Mouse (Mus musculus) ES-E14 (cell line): ENCODE data around the gene Sez6l2. TPM values are rescaled to one million over a fixed set of nuclear protein-coding genes. Genes with fewer than 3 reads are reported as not detected.

Source experiments
- DNase-seq: peaks from one replicate; pipeline ENCODE4 v3.0.0-alpha.2; 2013; ENCODE audit warnings: low read depth, low spot score
- H3K27ac ChIP-seq: 2 replicates; pipeline ENCODE4 v1.5.1; 2012; ENCODE audit warnings: low read depth, mild to moderate bottlenecking, low read length, moderate library complexity, mixed read lengths; ENCODE audit not compliant: poor library complexity, insufficient read depth, severe bottlenecking
- H3K36me3 ChIP-seq: 2 replicates; pipeline ENCODE4 v1.6.1; 2012; ENCODE audit warnings: mild to moderate bottlenecking, low read length, moderate library complexity, mixed read lengths; ENCODE audit not compliant: control insufficient read depth, poor library complexity, insufficient read depth, severe bottlenecking
- H3K4me1 ChIP-seq, 2 experiments: fragments of 150-350 bp in 1 of 2; sonication (generic) in 1 of 2; 2 replicates each; pipeline ENCODE4 v1.6.1; 2012; ENCODE audit warnings: low read length in 2 of 2, mild to moderate bottlenecking in 1 of 2, mixed read lengths in 1 of 2; ENCODE audit not compliant: control insufficient read depth in 2 of 2, insufficient read depth in 2 of 2, poor library complexity in 1 of 2
- H3K4me3 ChIP-seq, 2 experiments: fragments of 150-350 bp in 1 of 2; sonication (generic) in 1 of 2; 2 replicates each; pipeline ENCODE4 v1.5.1; 2012; ENCODE audit warnings: low read length in 2 of 2, low read depth in 1 of 2, mild to moderate bottlenecking in 1 of 2, mixed read lengths in 1 of 2; ENCODE audit not compliant: insufficient read depth in 1 of 2, poor library complexity in 1 of 2, severe bottlenecking in 1 of 2
- H3K9ac ChIP-seq: 2 replicates; pipeline ENCODE4 v1.6.1; 2012; ENCODE audit warnings: low read depth, mild to moderate bottlenecking, low read length, mixed read lengths; ENCODE audit not compliant: poor library complexity, insufficient read depth, severe bottlenecking
- H3K9me3 ChIP-seq: fragments of 150-350 bp; sonication (generic); 2 replicates; pipeline ENCODE4 v1.6.1; 2012; ENCODE audit warnings: low read depth, mild to moderate bottlenecking, low read length; ENCODE audit not compliant: control insufficient read depth, insufficient read depth
- CHD2 ChIP-seq: IDR thresholded peaks from 2 replicates; pipeline ENCODE4 v1.6.1; 2014; ENCODE audit warnings: mild to moderate bottlenecking, low read depth, low read length, inconsistent platforms
- HCFC1 ChIP-seq: IDR thresholded peaks from 2 replicates; pipeline ENCODE4 v1.6.1; 2012; ENCODE audit warnings: low read length, inconsistent platforms, borderline replicate concordance; ENCODE audit not compliant: insufficient read depth
- MAFK ChIP-seq: IDR thresholded peaks from 2 replicates; pipeline ENCODE4 v1.6.1; 2014; ENCODE audit warnings: mild to moderate bottlenecking, low read depth, low read length, inconsistent platforms; ENCODE audit not compliant: insufficient read depth
- ZC3H11A ChIP-seq: IDR thresholded peaks from 2 replicates; pipeline ENCODE4 v1.6.1; 2012; ENCODE audit warnings: low read depth, mild to moderate bottlenecking, inconsistent platforms, low read length, borderline replicate concordance
- ZNF384 ChIP-seq: IDR thresholded peaks from 2 replicates; pipeline ENCODE4 v1.6.1; 2012; ENCODE audit warnings: low read depth, low read length, inconsistent platforms
- in situ Hi-C, 2 experiments: fragments of 600-800 bp; cut with MboI; formaldehyde crosslinking; loops; one replicate each; pipeline ENCODE4 v1.15.1; 2025; ENCODE audit warnings: low sequenced_read_pairs in 2 of 2, inconsistent platforms in 1 of 2; ENCODE audit not compliant: unreplicated experiment in 2 of 2
- total RNA-seq: library from RNA; depleted of rRNA; stranded (reverse); fragments of 300-350 nt; gene quantifications from 2 replicates; pipeline ENCODE4 v1.2.3, GENCODE M21; 2012

Gene Sez6l2
- total RNA-seq, 1 experiment: 0.80 TPM

DNA sequence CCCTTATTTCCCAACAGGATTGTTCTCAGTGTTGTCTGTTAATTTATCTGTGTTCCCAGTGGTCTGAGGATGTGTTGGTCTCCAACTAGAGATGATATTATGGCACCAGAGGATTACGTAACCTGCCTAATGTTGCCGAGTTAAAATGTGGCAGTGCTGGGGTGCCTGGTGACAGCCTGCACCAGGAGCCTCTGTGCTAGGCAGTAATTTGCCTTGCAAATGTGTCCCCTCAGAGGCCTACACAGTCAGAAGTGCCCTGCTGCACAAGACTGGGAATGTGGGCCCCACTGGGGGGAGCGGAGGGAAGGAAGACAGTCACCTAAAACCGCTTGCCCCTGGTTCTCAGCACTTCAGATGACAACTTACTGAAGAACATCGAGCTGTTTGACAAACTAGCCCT is 8.6 kb upstream of the Sez6l2 start:
- Histone ChIP-seq H3K27ac (no peak overlapping the region), H3K4me1 (peaks cover 0 to 15% of the 10 kb centered on the region in 2 experiments; a peak in 1 of 4 replicates), H3K36me3 (peaks cover 9% of the 10 kb centered on the region; the same call in 1 of the 2 replicates), H3K9me3 (no peaks in the 10 kb centered on the region), H3K4me3 (no peak overlapping the region), H3K9ac (no peak overlapping the region)
- TF ChIP-seq ZNF384 (no peak), MAFK (no peak), HCFC1 (no peak), CHD2 (no peak), ZC3H11A (no peak)
- in situ Hi-C loops: no loop called here
- no peak for DNase-seq

GRCm38 (mm10) chr7:126946530-126946929 is 3.8 kb upstream of the Sez6l2 start:
- Histone ChIP-seq H3K27ac (no peak overlapping the region), H3K4me1 (peaks cover 0 to 13% of the 10 kb centered on the region in 2 experiments; a peak in 1 of 4 replicates), H3K36me3 (peaks cover 7% of the 10 kb centered on the region; the same call in 1 of the 2 replicates), H3K9ac (no peak overlapping the region), H3K4me3 (no peak overlapping the region), H3K9me3 (no peaks in the 10 kb centered on the region)
- in situ Hi-C loops: no loop called here
- TF ChIP-seq ZNF384 (no peak), ZC3H11A (no peak), HCFC1 (no peak), CHD2 (no peak), MAFK (no peak)
- no peak for DNase-seq

GRCm38 (mm10) chr7:126948626-126949025 is 1.7 kb upstream of the Sez6l2 start:
- no peak overlapping the region for H3K27ac ChIP-seq
- TF ChIP-seq HCFC1: no peak
- no peak for TF ChIP-seq ZC3H11A
- no peak overlapping the region for H3K4me3 ChIP-seq
- in situ Hi-C loops: no loop called here
- DNase-seq: no peak
- H3K36me3 ChIP-seq: no peaks in the 10 kb centered on the region; the same call in 1 of the 2 replicates
- H3K9ac ChIP-seq: no peak overlapping the region
- H3K9me3 ChIP-seq: no peaks in the 10 kb centered on the region
- H3K4me1 ChIP-seq: peaks cover 0 to 12% of the 10 kb centered on the region in 2 experiments; a peak in 1 of 4 replicates

DNA sequence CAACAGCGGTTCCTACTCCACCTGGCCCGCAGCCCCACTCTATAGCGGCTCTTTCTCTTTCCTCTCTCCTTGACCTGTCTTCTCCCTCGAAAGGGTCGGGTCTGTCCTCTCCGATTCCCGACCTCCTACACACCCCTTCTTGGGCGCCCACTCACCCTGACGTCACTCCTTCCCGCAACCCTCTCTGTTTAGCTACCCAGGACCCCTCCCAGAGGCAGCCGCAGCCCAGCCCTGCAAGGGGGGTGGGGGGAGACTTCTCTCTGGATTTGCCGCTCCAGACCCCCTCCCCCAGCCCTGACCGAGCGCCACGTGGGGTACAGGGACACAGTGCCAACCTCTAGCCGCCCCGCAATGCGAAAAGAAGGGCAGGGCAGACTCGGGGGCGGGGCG is 965 bp upstream of the Sez6l2 start, which contains the start of gene Asphd1:
Gene Asphd1 (minus strand): TSS at position 180 of the 390 bp plus-strand sequence.
- H3K36me3 ChIP-seq: no peaks in the 10 kb centered on the region; the same call in 1 of the 2 replicates
- TF ChIP-seq ZNF384: no peak
- peak; percentile 30; the same call in 1 of the 2 replicates for TF ChIP-seq HCFC1
- H3K4me3 ChIP-seq: peak within 1 kb of the TSS; percentile 71 to 76
- peak within 1 kb of the TSS; percentile 53 for H3K9ac ChIP-seq
- no peaks in the 10 kb centered on the region for H3K9me3 ChIP-seq
- no peak within 1 kb of the TSS for H3K27ac ChIP-seq
- in situ Hi-C loops: no loop called here
- H3K4me1 ChIP-seq: peaks cover 0 to 12% of the 10 kb centered on the region in 2 experiments; a peak in 1 of 4 replicates
- DNase-seq: no peak
